Mouse (Mus musculus): ENCODE data around the gene Birc2. TPM values are rescaled to one million over a fixed set of nuclear protein-coding genes. Genes with fewer than 3 reads are reported as not detected.

Gene Birc2
- polyA plus RNA-seq, 1 experiment from 2014 or later: 18.5 TPM

- Histone ChIP-seq H3K36me3 (ENCODE audit: control insufficient read depth, insufficient read depth) (peaks cover 11% of the 10 kb centered on the region; the same call in 1 of the 2 replicates), H3K9ac (ENCODE audit: low read depth, low read length) (no peak overlapping the region), H3K9me3 (ENCODE audit: control insufficient read depth) (no peaks in the 10 kb centered on the region), H3K4me2 (replicated peaks; ENCODE audit: low read depth) (no peak overlapping the region), H3K4me1 (replicated peaks; ENCODE audit: control insufficient read depth, insufficient read depth, low read length) (no peaks in the 10 kb centered on the region; the same call in 1 of the 2 replicates), H3K27me3 (replicated peaks; ENCODE audit: control insufficient read depth, insufficient read depth, low read length) (no peaks in the 10 kb centered on the region), H3K4me3 (ENCODE audit: low read depth, low read length) (no peak overlapping the region; the same call in 1 of the 2 replicates), H3K27ac (ENCODE audit: low read depth, low read length) (no peak overlapping the region)
- no peak for TF ChIP-seq CTCF (IDR thresholded peaks at IDR 0.05; ENCODE audit: low read depth)
- 76% methylated on average over 1 of the region's 1 CpGs for WGBS
- no peak for ATAC-seq
These were observed 1.6 kb downstream of the Birc2 start for GRCm38 (mm10) chr9:7835302-7835701.

GRCm38 (mm10) chr9:7833421-7833820, 3.4 kb downstream of the Birc2 start:
- Histone ChIP-seq H3K36me3 (ENCODE audit: control insufficient read depth, insufficient read depth) (peaks cover 11% of the 10 kb centered on the region; the same call in 1 of the 2 replicates), H3K27me3 (replicated peaks; ENCODE audit: control insufficient read depth, insufficient read depth, low read length) (no peaks in the 10 kb centered on the region), H3K9ac (ENCODE audit: low read depth, low read length) (no peak overlapping the region), H3K4me3 (ENCODE audit: low read depth, low read length) (no peak overlapping the region), H3K4me2 (replicated peaks; ENCODE audit: low read depth) (0 out of 2 replicates have a peak overlapping the region, but pooled peaks have one; percentile 18), H3K4me1 (replicated peaks; ENCODE audit: control insufficient read depth, insufficient read depth, low read length) (no peaks in the 10 kb centered on the region; the same call in 1 of the 2 replicates), H3K27ac (ENCODE audit: low read depth, low read length) (no peak overlapping the region), H3K9me3 (ENCODE audit: control insufficient read depth) (no peaks in the 10 kb centered on the region)
- peak; percentile 16; the same call in 1 of the 2 replicates for TF ChIP-seq CTCF (IDR thresholded peaks at IDR 0.05; ENCODE audit: low read depth)
- 82% methylated on average over 6 of the region's 6 CpGs for WGBS
- no peak for ATAC-seq

- H3K4me1 ChIP-seq (replicated peaks; ENCODE audit: control insufficient read depth, insufficient read depth, low read length): no peaks in the 10 kb centered on the region; the same call in 1 of the 2 replicates
- H3K4me2 ChIP-seq (replicated peaks; ENCODE audit: low read depth): no peak overlapping the region
- H3K9ac ChIP-seq (ENCODE audit: low read depth, low read length): no peak overlapping the region
- 77% methylated on average over 9 of the region's 9 CpGs for WGBS
- H3K36me3 ChIP-seq (ENCODE audit: control insufficient read depth, insufficient read depth): peaks cover 16% of the 10 kb centered on the region; the same call in 1 of the 2 replicates
- no peak overlapping the region for H3K27ac ChIP-seq (ENCODE audit: low read depth, low read length)
- no peak for TF ChIP-seq CTCF (IDR thresholded peaks at IDR 0.05; ENCODE audit: low read depth)
- ATAC-seq: no peak; the same call in 1 of the 2 replicates
- H3K9me3 ChIP-seq (ENCODE audit: control insufficient read depth): no peaks in the 10 kb centered on the region
- no peaks in the 10 kb centered on the region for H3K27me3 ChIP-seq (replicated peaks; ENCODE audit: control insufficient read depth, insufficient read depth, low read length)
- no peak overlapping the region for H3K4me3 ChIP-seq (ENCODE audit: low read depth, low read length)
These were observed 7.0 kb downstream of the Birc2 start for GRCm38 (mm10) chr9:7829531-7830528.

GRCm38 (mm10) chr9:7828706-7829105, 8.2 kb downstream of the Birc2 start:
- ATAC-seq: no peak
- Histone ChIP-seq H3K4me3 (ENCODE audit: low read depth, low read length) (no peak overlapping the region), H3K27ac (ENCODE audit: low read depth, low read length) (no peak overlapping the region), H3K27me3 (replicated peaks; ENCODE audit: control insufficient read depth, insufficient read depth, low read length) (no peaks in the 10 kb centered on the region), H3K36me3 (ENCODE audit: control insufficient read depth, insufficient read depth) (peaks cover 15% of the 10 kb centered on the region; the same call in 1 of the 2 replicates), H3K4me2 (replicated peaks; ENCODE audit: low read depth) (no peak overlapping the region), H3K9me3 (ENCODE audit: control insufficient read depth) (no peaks in the 10 kb centered on the region), H3K9ac (ENCODE audit: low read depth, low read length) (no peak overlapping the region), H3K4me1 (replicated peaks; ENCODE audit: control insufficient read depth, insufficient read depth, low read length) (no peaks in the 10 kb centered on the region; the same call in 1 of the 2 replicates)
- WGBS: 87% methylated on average over 4 of the region's 4 CpGs
- TF ChIP-seq CTCF (IDR thresholded peaks at IDR 0.05; ENCODE audit: low read depth): no peak

- Histone ChIP-seq H3K27ac (ENCODE audit: low read depth, low read length) (no peak overlapping the region), H3K36me3 (ENCODE audit: control insufficient read depth, insufficient read depth) (peaks cover 22% of the 10 kb centered on the region), H3K9me3 (ENCODE audit: control insufficient read depth) (no peaks in the 10 kb centered on the region), H3K4me1 (replicated peaks; ENCODE audit: control insufficient read depth, insufficient read depth, low read length) (no peaks in the 10 kb centered on the region), H3K9ac (ENCODE audit: low read depth, low read length) (no peak overlapping the region), H3K4me2 (replicated peaks; ENCODE audit: low read depth) (no peak overlapping the region), H3K27me3 (replicated peaks; ENCODE audit: control insufficient read depth, insufficient read depth, low read length) (no peaks in the 10 kb centered on the region), H3K4me3 (ENCODE audit: low read depth, low read length) (no peak overlapping the region)
- WGBS: 91% methylated on average over 5 of the region's 5 CpGs
- ATAC-seq: no peak
- TF ChIP-seq CTCF (IDR thresholded peaks at IDR 0.05; ENCODE audit: low read depth): no peak
These were observed 11.9 kb downstream of the Birc2 start for GRCm38 (mm10) chr9:7824916-7825315.

GRCm38 (mm10) chr9:7822758-7823157, 14.1 kb downstream of the Birc2 start:
- no peaks in the 10 kb centered on the region for H3K4me1 ChIP-seq (replicated peaks; ENCODE audit: control insufficient read depth, insufficient read depth, low read length)
- H3K27me3 ChIP-seq (replicated peaks; ENCODE audit: control insufficient read depth, insufficient read depth, low read length): no peaks in the 10 kb centered on the region
- WGBS: 82% methylated on average over 3 of the region's 3 CpGs
- no peak overlapping the region for H3K4me2 ChIP-seq (replicated peaks; ENCODE audit: low read depth)
- no peak overlapping the region for H3K9ac ChIP-seq (ENCODE audit: low read depth, low read length)
- H3K36me3 ChIP-seq (ENCODE audit: control insufficient read depth, insufficient read depth): peaks cover 37% of the 10 kb centered on the region
- H3K9me3 ChIP-seq (ENCODE audit: control insufficient read depth): no peaks in the 10 kb centered on the region
- H3K4me3 ChIP-seq (ENCODE audit: low read depth, low read length): no peak overlapping the region
- no peak for ATAC-seq
- 0 out of 2 replicates have a peak, but pooled peaks have one; percentile 17 for TF ChIP-seq CTCF (IDR thresholded peaks at IDR 0.05; ENCODE audit: low read depth)
- no peak overlapping the region for H3K27ac ChIP-seq (ENCODE audit: low read depth, low read length)

All from intestine, postnatal 0 days (tissue).